17 mouse cellular contexts compared by ENCODE assay signal in the genomic region with DNA sequence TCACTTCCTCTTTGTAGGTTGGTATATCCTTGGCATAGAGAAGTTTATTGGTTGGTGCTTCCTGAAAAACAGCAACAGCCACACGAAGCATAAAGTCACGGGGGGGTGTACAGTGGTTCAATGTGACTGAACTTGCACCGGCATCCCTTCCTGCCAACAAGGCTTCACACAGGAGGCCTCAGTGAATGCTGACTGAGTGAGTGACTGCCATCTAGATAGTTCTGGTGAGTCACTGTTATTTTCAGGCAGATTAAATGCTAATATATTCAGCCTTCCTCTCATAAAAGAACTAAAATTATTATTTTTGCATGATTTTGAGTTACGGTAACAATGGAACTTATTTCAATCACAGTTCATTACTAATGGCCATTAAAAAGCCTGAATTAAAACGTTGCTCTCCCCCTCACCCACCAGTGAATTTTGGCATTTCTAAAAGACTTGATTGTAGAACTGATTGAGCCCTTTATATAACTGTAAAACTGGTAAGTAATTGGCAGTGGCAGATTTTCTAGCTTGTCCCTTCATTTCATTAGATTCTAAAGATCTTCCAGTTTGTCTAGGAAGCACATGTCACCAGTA.
"Had no signal": no experiment of that assay in that cellular context is flagged by ENCODE, and none has a peak within 500 bp of the region (broad histone marks: within the 10 kb centered on the region; RNA-seq: fewer than 3 reads in every experiment).

No protein-coding gene starts in this region.

- H3K9me3 ChIP-seq: limb, embryonic 10.5 days; liver, embryonic 15.5 days; midbrain, embryonic 10.5 days; neural tube, embryonic 15.5 days had no signal

- H3K4me2 ChIP-seq: liver, embryonic 11.5 days; liver, embryonic 15.5 days; neural tube, embryonic 15.5 days had no signal

- H3K27ac ChIP-seq: kidney, postnatal 0 days; left cerebral cortex, adult 2 months; limb, embryonic 10.5 days; liver, embryonic 15.5 days; midbrain, embryonic 10.5 days; neural tube, embryonic 15.5 days had no signal

- H3K9ac ChIP-seq: liver, embryonic 15.5 days; neural tube, embryonic 15.5 days had no signal

- H3K4me1 ChIP-seq: liver, embryonic 15.5 days; midbrain, embryonic 10.5 days had no signal

- ATAC-seq: lung, postnatal 0 days had no signal

- DNase-seq: kidney, adult 9 months; kidney, postnatal 36 days; lung, adult 2 months; lung, postnatal 36 days; midbrain, embryonic 14.5 days; right cerebral cortex, postnatal 4 days; spleen, adult 18-20 months; thymus, postnatal 4 days had no signal

- H3K27me3 ChIP-seq: liver, embryonic 15.5 days; neural tube, embryonic 15.5 days had no signal

- H3K4me3 ChIP-seq: left cerebral cortex, adult 2 months; limb, embryonic 10.5 days; liver, embryonic 15.5 days; midbrain, embryonic 10.5 days; myocyte; neural tube, embryonic 15.5 days had no signal
